Mouse (Mus musculus) midbrain, embryonic 12.5 days (tissue): ENCODE measurements around the gene Psmd12. TPM values are rescaled to one million over a fixed set of nuclear protein-coding genes. Genes with fewer than 3 reads are reported as not detected.

Experiments used
- ATAC-seq: fragments of 200-750 bp; cut with Nextera tagmentation; 2 replicates; pipeline ENCODE4 v1.8.0; 2017; ENCODE audit warnings: low read depth, moderate TSS enrichment, moderate library complexity; ENCODE audit not compliant: low FRiP score
- H3K27ac ChIP-seq: fragments of 300-500 bp; sonication (generic); replicated peaks from 2 replicates; pipeline ENCODE4 v1.5.1; 2016; ENCODE audit warnings: mild to moderate bottlenecking
- H3K27me3 ChIP-seq: fragments of 300-500 bp; sonication (generic); 2 replicates; pipeline ENCODE4 v1.6.1; 2016; ENCODE audit warnings: mild to moderate bottlenecking
- H3K36me3 ChIP-seq: fragments of 300-500 bp; sonication (generic); 2 replicates; pipeline ENCODE4 v1.6.1; 2016
- H3K4me1 ChIP-seq: fragments of 300-500 bp; sonication (generic); 2 replicates; pipeline ENCODE4 v1.6.1; 2016
- H3K4me2 ChIP-seq: fragments of 300-500 bp; sonication (generic); replicated peaks from 2 replicates; pipeline ENCODE4 v1.6.1; 2016; ENCODE audit warnings: mild to moderate bottlenecking, moderate library complexity
- H3K4me3 ChIP-seq: fragments of 300-500 bp; sonication (generic); 2 replicates; pipeline ENCODE4 v1.5.1; 2016; ENCODE audit warnings: mild to moderate bottlenecking
- H3K9ac ChIP-seq: fragments of 300-500 bp; sonication (generic); replicated peaks from 2 replicates; pipeline ENCODE4 v1.6.1; 2016; ENCODE audit warnings: mild to moderate bottlenecking, moderate library complexity
- H3K9me3 ChIP-seq: fragments of 300-500 bp; sonication (generic); 2 replicates; pipeline ENCODE4 v1.6.1; 2016; ENCODE audit warnings: mild to moderate bottlenecking
- WGBS: fragments of 180-500 bp; shearing (Covaris S2); methylation state at CpG from one replicate; pipeline ENCODE4 v1.1.7; 2016; 5-methylcytosine and 5-hydroxymethylcytosine counted together
- polyA plus RNA-seq: library from polyadenylated mRNA; unstranded; fragments of >200 nt; fragmentation: Nextera tagmentation; extraction: Ambion mirVana; gene quantifications from 2 replicates; pipeline ENCODE4 v1.2.1, GENCODE M21; 2016

The Psmd12 gene
- polyA plus RNA-seq, 1 experiment from 2014 or later = 192 TPM

GRCm38 (mm10) chr11:107548204-107548975, 69.1 kb downstream of the Psmd12 start:
- 9% methylated on average over 30 of the region's 39 CpGs for WGBS
- Histone ChIP-seq H3K4me1 (peaks cover 18% of the 10 kb centered on the region), H3K4me3 (peak overlapping the region; percentile 91), H3K27ac (peak overlapping the region; percentile 78), H3K36me3 (peaks cover 19% of the 10 kb centered on the region), H3K9me3 (no peaks in the 10 kb centered on the region), H3K4me2 (peak overlapping the region; percentile 99), H3K27me3 (peaks cover 17% of the 10 kb centered on the region), H3K9ac (peak overlapping the region; percentile 81)
- peak; percentile 45 for ATAC-seq

Other genes starting within 250 kb of the Psmd12 start
- gene Pitpnc1, start 8.8 kb upstream of the Psmd12 start, polyA plus RNA-seq = 32.3 and 32.9 TPM in 2 replicates
- gene Helz, start 68.4 kb downstream of the Psmd12 start, polyA plus RNA-seq = 20.4 and 25.9 TPM in 2 replicates
- gene Cacng1, start 237.0 kb downstream of the Psmd12 start, polyA plus RNA-seq = 0.18 and 0.19 TPM in 2 replicates